Mouse (Mus musculus): ENCODE measurements at regions not wholly inside any gene's neighbourhood (a gene's known extent, or its start where the extent isn't known, plus 50 kb on each side); places are given as distances from the start of the nearest gene placed in this dataset.

GRCm38 (mm10) chr5:120281840-120282565 is 149.5 kb upstream of the Lhx5 start:
- TF ChIP-seq CTCF (IDR thresholded peaks at IDR 0.05; ENCODE audit: control insufficient read depth, insufficient read depth, low read length) = no peak
- no peak for TF ChIP-seq POLR2A (IDR thresholded peaks at IDR 0.05; ENCODE audit: borderline replicate concordance, control insufficient read depth, low read depth, low read length)
- H3K27ac ChIP-seq (ENCODE audit: control insufficient read depth, insufficient read depth, low read depth, low read length, poor library complexity) = no peak overlapping the region
- H3K4me3 ChIP-seq (replicated peaks; ENCODE audit: control insufficient read depth, low read depth, low read length) = no peak overlapping the region
- H3K4me1 ChIP-seq (ENCODE audit: control insufficient read depth, insufficient read depth, low read length) = no peaks in the 10 kb centered on the region
- WGBS = 39% methylated on average over 18 of the region's 18 CpGs

- no peaks in the 10 kb centered on the region for H3K4me1 ChIP-seq (ENCODE audit: control insufficient read depth, insufficient read depth, low read length)
- no peak overlapping the region for H3K27ac ChIP-seq (ENCODE audit: control insufficient read depth, insufficient read depth, low read depth, low read length, poor library complexity)
- H3K4me3 ChIP-seq (replicated peaks; ENCODE audit: control insufficient read depth, low read depth, low read length) = no peak overlapping the region
- 48% methylated on average over 7 of the region's 8 CpGs for WGBS
- TF ChIP-seq CTCF (IDR thresholded peaks at IDR 0.05; ENCODE audit: control insufficient read depth, insufficient read depth, low read length) (no peak), POLR2A (IDR thresholded peaks at IDR 0.05; ENCODE audit: borderline replicate concordance, control insufficient read depth, low read depth, low read length) (no peak)
Observed at GRCm38 (mm10) chr5:120284625-120285024, 146.9 kb upstream of the Lhx5 start.

- WGBS = 39% methylated on average over 9 of the region's 9 CpGs
- Histone ChIP-seq H3K4me1 (ENCODE audit: control insufficient read depth, insufficient read depth, low read length) (no peaks in the 10 kb centered on the region), H3K4me3 (replicated peaks; ENCODE audit: control insufficient read depth, low read depth, low read length) (no peak overlapping the region), H3K27ac (ENCODE audit: control insufficient read depth, insufficient read depth, low read depth, low read length, poor library complexity) (no peak overlapping the region)
- no peak for TF ChIP-seq POLR2A (IDR thresholded peaks at IDR 0.05; ENCODE audit: borderline replicate concordance, control insufficient read depth, low read depth, low read length)
- TF ChIP-seq CTCF (IDR thresholded peaks at IDR 0.05; ENCODE audit: control insufficient read depth, insufficient read depth, low read length) = no peak
Observed at GRCm38 (mm10) chr5:120285036-120285435, 146.5 kb upstream of the Lhx5 start.

- Histone ChIP-seq H3K27ac (ENCODE audit: control insufficient read depth, insufficient read depth, low read depth, low read length, poor library complexity) (no peak overlapping the region), H3K4me3 (replicated peaks; ENCODE audit: control insufficient read depth, low read depth, low read length) (no peak overlapping the region), H3K4me1 (ENCODE audit: control insufficient read depth, insufficient read depth, low read length) (no peaks in the 10 kb centered on the region)
- 50% methylated on average over 4 of the region's 4 CpGs for WGBS
- TF ChIP-seq POLR2A (IDR thresholded peaks at IDR 0.05; ENCODE audit: borderline replicate concordance, control insufficient read depth, low read depth, low read length) = no peak
- no peak for TF ChIP-seq CTCF (IDR thresholded peaks at IDR 0.05; ENCODE audit: control insufficient read depth, insufficient read depth, low read length)
Observed at GRCm38 (mm10) chr5:120286787-120287186, 144.7 kb upstream of the Lhx5 start.

- H3K4me1 ChIP-seq (ENCODE audit: control insufficient read depth, insufficient read depth, low read length) = no peaks in the 10 kb centered on the region
- no peak overlapping the region for H3K4me3 ChIP-seq (replicated peaks; ENCODE audit: control insufficient read depth, low read depth, low read length)
- WGBS = 21% methylated on average over 23 of the region's 23 CpGs
- no peak for TF ChIP-seq CTCF (IDR thresholded peaks at IDR 0.05; ENCODE audit: control insufficient read depth, insufficient read depth, low read length)
- no peak for TF ChIP-seq POLR2A (IDR thresholded peaks at IDR 0.05; ENCODE audit: borderline replicate concordance, control insufficient read depth, low read depth, low read length)
- H3K27ac ChIP-seq (ENCODE audit: control insufficient read depth, insufficient read depth, low read depth, low read length, poor library complexity) = no peak overlapping the region
Observed at GRCm38 (mm10) chr5:120288036-120288684, 143.3 kb upstream of the Lhx5 start.

GRCm38 (mm10) chr5:120294526-120295078 is 136.9 kb upstream of the Lhx5 start:
- WGBS = 42% methylated on average over 16 of the region's 16 CpGs
- TF ChIP-seq POLR2A (IDR thresholded peaks at IDR 0.05; ENCODE audit: borderline replicate concordance, control insufficient read depth, low read depth, low read length) = no peak
- no peak for TF ChIP-seq CTCF (IDR thresholded peaks at IDR 0.05; ENCODE audit: control insufficient read depth, insufficient read depth, low read length)
- Histone ChIP-seq H3K27ac (ENCODE audit: control insufficient read depth, insufficient read depth, low read depth, low read length, poor library complexity) (no peak overlapping the region), H3K4me1 (ENCODE audit: control insufficient read depth, insufficient read depth, low read length) (no peaks in the 10 kb centered on the region), H3K4me3 (replicated peaks; ENCODE audit: control insufficient read depth, low read depth, low read length) (no peak overlapping the region)

GRCm38 (mm10) chr5:120297190-120297589 is 134.3 kb upstream of the Lhx5 start:
- no peak for TF ChIP-seq CTCF (IDR thresholded peaks at IDR 0.05; ENCODE audit: control insufficient read depth, insufficient read depth, low read length)
- TF ChIP-seq POLR2A (IDR thresholded peaks at IDR 0.05; ENCODE audit: borderline replicate concordance, control insufficient read depth, low read depth, low read length) = no peak
- Histone ChIP-seq H3K4me3 (replicated peaks; ENCODE audit: control insufficient read depth, low read depth, low read length) (no peak overlapping the region), H3K4me1 (ENCODE audit: control insufficient read depth, insufficient read depth, low read length) (no peaks in the 10 kb centered on the region), H3K27ac (ENCODE audit: control insufficient read depth, insufficient read depth, low read depth, low read length, poor library complexity) (no peak overlapping the region)
- WGBS = 19% methylated on average over 10 of the region's 10 CpGs

- Histone ChIP-seq H3K27ac (ENCODE audit: control insufficient read depth, insufficient read depth, low read depth, low read length, poor library complexity) (no peak overlapping the region), H3K4me3 (replicated peaks; ENCODE audit: control insufficient read depth, low read depth, low read length) (no peak overlapping the region), H3K4me1 (ENCODE audit: control insufficient read depth, insufficient read depth, low read length) (no peaks in the 10 kb centered on the region)
- 56% methylated on average over 3 of the region's 3 CpGs for WGBS
- TF ChIP-seq POLR2A (IDR thresholded peaks at IDR 0.05; ENCODE audit: borderline replicate concordance, control insufficient read depth, low read depth, low read length) = no peak
- no peak for TF ChIP-seq CTCF (IDR thresholded peaks at IDR 0.05; ENCODE audit: control insufficient read depth, insufficient read depth, low read length)
Observed at GRCm38 (mm10) chr5:120297665-120298282, 133.7 kb upstream of the Lhx5 start.

Measured in bone marrow, adult 2 months (tissue).